Mouse (Mus musculus): ENCODE results near the gene Ap2a2.

DNA sequence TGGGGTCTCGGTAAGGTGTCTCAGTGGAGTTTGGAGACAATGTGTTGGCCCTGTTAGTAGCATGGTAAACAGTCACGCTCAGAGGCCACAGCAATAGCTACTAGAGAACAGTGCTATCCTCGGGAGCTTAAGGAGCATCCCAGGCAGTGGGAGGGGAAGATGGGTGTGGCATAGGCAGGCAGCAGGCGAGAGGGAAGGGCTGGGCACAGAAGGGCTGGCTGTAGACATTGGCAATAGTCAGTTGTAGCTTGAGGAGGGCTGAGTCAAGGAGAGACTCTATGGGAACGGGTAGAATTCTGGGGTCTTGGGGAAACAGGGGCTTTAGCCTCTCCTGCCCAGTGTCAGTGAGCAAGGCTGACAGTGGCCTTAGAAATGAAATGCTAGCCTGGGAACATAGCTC, 100.2 kb downstream of the Ap2a2 start:
- no peak for TF ChIP-seq MAZ (IDR thresholded peaks at IDR 0.05; ENCODE audit: low read depth, low read length)
- no peak for TF ChIP-seq POLR2AphosphoS2 (IDR thresholded peaks at IDR 0.05; ENCODE audit: low read length)
- no peak for TF ChIP-seq POLR2A (IDR thresholded peaks at IDR 0.05; ENCODE audit: control insufficient read depth in 1 of 2, insufficient read depth in 1 of 2, low read depth in 1 of 2, low read length in 2 of 2, poor library complexity in 1 of 2)
- TF ChIP-seq CTCF (IDR thresholded peaks at IDR 0.05 in 2 of 3, conservative IDR thresholded peaks at IDR 0.05 in 1 of 3; ENCODE audit: control insufficient read depth in 1 of 3, insufficient read depth in 1 of 3, low read depth in 2 of 3, low read length in 3 of 3, poor library complexity in 1 of 3, severe bottlenecking in 1 of 3), result no peak
- TF ChIP-seq GATA1 (IDR thresholded peaks at IDR 0.05; ENCODE audit: low read depth, low read length), result no peak
- TF ChIP-seq POLR2AphosphoS5 (IDR thresholded peaks at IDR 0.05; ENCODE audit: borderline replicate concordance, low read depth, low read length), result no peak
- no peak for TF ChIP-seq JUND (IDR thresholded peaks at IDR 0.05; ENCODE audit: low read depth, low read length)
- TF ChIP-seq SIN3A (IDR thresholded peaks at IDR 0.05; ENCODE audit: low read length), result no peak
- TF ChIP-seq RCOR1 (IDR thresholded peaks at IDR 0.05; ENCODE audit: low read depth, low read length), result no peak
- TF ChIP-seq NRF1 (IDR thresholded peaks at IDR 0.05; ENCODE audit: insufficient read depth, low read depth, low read length, poor library complexity, severe bottlenecking), result no peak
- TF ChIP-seq UBTF (IDR thresholded peaks at IDR 0.05; ENCODE audit: borderline replicate concordance, insufficient read depth, low read depth, low read length), result no peak
- TF ChIP-seq MAFK (IDR thresholded peaks at IDR 0.05; ENCODE audit: borderline replicate concordance, low read depth, low read length), result no peak
